Mouse (Mus musculus) C2C12 (cell line): Measurements from ENCODE around the gene Wfdc2.
A peak's percentile ranks its signal among the peaks of the same experiment; 100 is the strongest.

Experiments
- CEBPB ChIP-seq: IDR thresholded peaks from one replicate; pipeline ENCODE4 v1.6.1; 2011; ENCODE audit warnings: low read depth, mild to moderate bottlenecking, control low read depth, moderate library complexity
- CTCF ChIP-seq: IDR thresholded peaks from one replicate; pipeline ENCODE4 v1.5.1; 2011; ENCODE audit not compliant: control insufficient read depth, insufficient read depth, insufficient read length
- MAX ChIP-seq: IDR thresholded peaks from one replicate; pipeline ENCODE4 v1.6.1; 2011; ENCODE audit warnings: mild to moderate bottlenecking, control low read depth
- MYOD1 ChIP-seq: IDR thresholded peaks from one replicate; pipeline ENCODE4 v1.6.1; 2011; ENCODE audit warnings: low read depth; ENCODE audit not compliant: control insufficient read depth, insufficient read length
- MYOG ChIP-seq: IDR thresholded peaks from one replicate; pipeline ENCODE4 v1.6.1; 2011; ENCODE audit not compliant: control insufficient read depth, insufficient read length; ENCODE audit errors: extremely low read depth
- USF1 ChIP-seq: IDR thresholded peaks from one replicate; pipeline ENCODE4 v1.6.1; 2011; ENCODE audit warnings: low read depth, mild to moderate bottlenecking, control low read depth, moderate library complexity

DNA sequence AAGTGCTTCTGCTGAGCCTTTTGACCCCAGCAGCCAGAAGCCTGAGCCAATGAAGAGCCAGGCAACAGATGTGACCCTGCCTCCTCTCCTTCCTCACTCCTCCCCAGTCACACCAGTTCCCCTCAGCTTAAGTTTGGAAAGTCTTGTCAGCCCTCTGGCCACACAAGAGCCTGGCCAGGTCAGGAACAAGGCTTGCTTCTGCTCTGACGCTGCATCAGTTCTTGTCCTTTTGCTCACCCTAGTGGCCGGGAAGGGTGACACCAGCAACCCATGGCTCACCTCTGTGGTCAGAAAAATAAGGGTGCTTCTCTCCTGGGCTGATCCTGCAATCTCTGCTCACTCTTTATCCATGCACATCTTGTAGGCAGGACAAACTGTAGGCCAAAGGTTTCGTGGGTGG lies 41.4 kb upstream of the Wfdc2 start:
- TF ChIP-seq CTCF = peak; percentile 58
- no peak for TF ChIP-seq MYOD1
- no peak for TF ChIP-seq MYOG
- no peak for TF ChIP-seq USF1
- no peak for TF ChIP-seq CEBPB
- no peak for TF ChIP-seq MAX
